Comparison of ENCODE assay signal across 21 mouse cellular contexts in genomic region chr6:22448906-22449305, GRCm38 (mm10).
"Had no signal": no experiment of that assay in that cellular context is flagged by ENCODE, and none has a peak within 500 bp of the region (broad histone marks: within the 10 kb centered on the region; RNA-seq: fewer than 3 reads in every experiment).

No protein-coding gene starts in this region.

- H3K36me3 ChIP-seq: lung, embryonic 15.5 days; midbrain, embryonic 10.5 days; midbrain, embryonic 12.5 days; neural tube, embryonic 13.5 days; neural tube, embryonic 15.5 days; stomach, embryonic 15.5 days had no signal

- H3K4me2 ChIP-seq: lung, embryonic 15.5 days; midbrain, embryonic 12.5 days; neural tube, embryonic 13.5 days; neural tube, embryonic 15.5 days; stomach, embryonic 15.5 days had no signal

- H3K4me3 ChIP-seq: lung, embryonic 15.5 days; midbrain, embryonic 10.5 days; midbrain, embryonic 12.5 days; myocyte; neural tube, embryonic 13.5 days; neural tube, embryonic 15.5 days; stomach, embryonic 15.5 days had no signal

- DNase-seq: lung, adult 2 months; lung, postnatal 10 days; lung, postnatal 4 days; midbrain, embryonic 14.5 days; retina, postnatal 1 day; right cerebral cortex, adult 18-20 months; right cerebral cortex, postnatal 25 days; right cerebral cortex, postnatal 4 days; spleen, adult 18-20 months; thymus, adult 2 months; thymus, postnatal 25 days; thymus, postnatal 4 days had no signal

- H3K27me3 ChIP-seq: lung, embryonic 15.5 days; midbrain, embryonic 12.5 days; neural tube, embryonic 13.5 days; neural tube, embryonic 15.5 days; stomach, embryonic 15.5 days had no signal

- H3K27ac ChIP-seq: lung, embryonic 15.5 days; midbrain, embryonic 10.5 days; midbrain, embryonic 12.5 days; neural tube, embryonic 13.5 days; neural tube, embryonic 15.5 days; stomach, embryonic 15.5 days; stomach, postnatal 0 days had no signal

- H3K9me3 ChIP-seq: lung, embryonic 15.5 days; midbrain, embryonic 10.5 days; midbrain, embryonic 12.5 days; neural tube, embryonic 13.5 days; neural tube, embryonic 15.5 days; stomach, embryonic 15.5 days had no signal

- H3K9ac ChIP-seq: lung, embryonic 15.5 days; midbrain, embryonic 12.5 days; neural tube, embryonic 13.5 days; neural tube, embryonic 15.5 days; stomach, embryonic 15.5 days had no signal

- ATAC-seq: midbrain, embryonic 16.5 days had no signal

- H3K4me1 ChIP-seq: midbrain, embryonic 10.5 days; midbrain, embryonic 12.5 days; neural tube, embryonic 13.5 days; neural tube, embryonic 15.5 days had no signal
